Mouse (Mus musculus): Measurements from ENCODE around the gene Kcnj2.

GRCm38 (mm10) chr11:111070460-111070859 is 4.5 kb downstream of the Kcnj2 start:
- no peak for TF ChIP-seq POLR2A (IDR thresholded peaks at IDR 0.05; ENCODE audit: low read depth, low read length)
- no peak for TF ChIP-seq CTCF (conservative IDR thresholded peaks at IDR 0.05; ENCODE audit: insufficient read depth, insufficient read length, low read depth, low read length)

All from kidney, adult 2 months (tissue).